Mouse (Mus musculus): ENCODE measurements at regions not wholly inside any gene's neighbourhood (a gene's known extent, or its start where the extent isn't known, plus 50 kb on each side); places are given as distances from the start of the nearest gene placed in this dataset.

GRCm38 (mm10) chr15:36873884-36874243, 133.7 kb downstream of the Zfp706 start:
- TF ChIP-seq CTCF (IDR thresholded peaks at IDR 0.05; ENCODE audit: low read depth, low read length) (no peak), TAL1 (conservative IDR thresholded peaks at IDR 0.05; ENCODE audit: low read depth, low read length) (no peak), GATA1 (IDR thresholded peaks at IDR 0.05; ENCODE audit: borderline replicate concordance, low read length) (no peak), POLR2AphosphoS5 (IDR thresholded peaks at IDR 0.05; ENCODE audit: insufficient replicate concordance, low read depth, low read length) (no peak), GATA2 (IDR thresholded peaks at IDR 0.05; ENCODE audit: borderline replicate concordance, low read depth, low read length) (no peak)
